Mouse (Mus musculus): ENCODE measurements around the gene Ankrd66.
A peak's percentile ranks its signal among the peaks of the same experiment; 100 is the strongest.

GRCm38 (mm10) chr17:43518644-43519409, 24.6 kb downstream of the Ankrd66 start:
- TF ChIP-seq CTCF (IDR thresholded peaks at IDR 0.05; ENCODE audit: extremely low read depth, insufficient read depth, insufficient read length, insufficient replicate concordance) = peak; percentile 39; the same call in 1 of the 2 replicates
- no peak for TF ChIP-seq POLR2A (IDR thresholded peaks at IDR 0.05; ENCODE audit: low read depth, low read length)

All from spleen, adult 2 months (tissue).